Mouse (Mus musculus): ENCODE measurements around the gene Syce2. TPM values are rescaled to one million over a fixed set of nuclear protein-coding genes. Genes with fewer than 3 reads are reported as not detected.

Gene Syce2
- polyA plus RNA-seq, 1 experiment from 2014 or later, result 70.0 TPM

DNA sequence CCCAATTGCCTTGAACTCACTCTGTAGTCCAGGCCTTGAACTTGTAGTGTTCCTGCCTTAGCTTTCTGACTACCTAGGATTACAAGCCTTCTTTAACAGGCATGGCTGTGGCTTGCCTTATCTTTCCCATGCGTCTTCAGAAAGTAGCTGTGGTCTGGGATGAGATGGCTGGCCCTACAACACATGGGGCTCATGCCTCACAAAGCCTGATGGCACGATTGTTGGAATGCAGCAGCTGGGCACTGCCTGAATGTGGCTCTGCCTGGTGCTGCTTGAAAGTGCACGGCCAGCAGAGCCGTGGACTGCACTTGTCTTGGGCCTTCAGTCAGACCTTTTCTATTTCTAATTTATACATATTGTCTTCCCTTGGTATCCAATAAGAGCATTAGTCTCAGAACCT is 12.8 kb downstream of the Syce2 start:
- no peaks in the 10 kb centered on the region for H3K9me3 ChIP-seq
- peaks cover 38% of the 10 kb centered on the region for H3K36me3 ChIP-seq
- 79% methylated on average over 4 of the region's 4 CpGs for WGBS
- no peaks in the 10 kb centered on the region for H3K4me1 ChIP-seq
- H3K27ac ChIP-seq, result no peak overlapping the region
- no peak overlapping the region for H3K4me3 ChIP-seq
- no peak overlapping the region for H3K9ac ChIP-seq
- ATAC-seq (ENCODE audit: insufficient number of reproducible peaks, low FRiP score, low TSS enrichment, low read depth), result no peak
- H3K4me2 ChIP-seq, result no peak overlapping the region
- no peaks in the 10 kb centered on the region for H3K27me3 ChIP-seq

DNA sequence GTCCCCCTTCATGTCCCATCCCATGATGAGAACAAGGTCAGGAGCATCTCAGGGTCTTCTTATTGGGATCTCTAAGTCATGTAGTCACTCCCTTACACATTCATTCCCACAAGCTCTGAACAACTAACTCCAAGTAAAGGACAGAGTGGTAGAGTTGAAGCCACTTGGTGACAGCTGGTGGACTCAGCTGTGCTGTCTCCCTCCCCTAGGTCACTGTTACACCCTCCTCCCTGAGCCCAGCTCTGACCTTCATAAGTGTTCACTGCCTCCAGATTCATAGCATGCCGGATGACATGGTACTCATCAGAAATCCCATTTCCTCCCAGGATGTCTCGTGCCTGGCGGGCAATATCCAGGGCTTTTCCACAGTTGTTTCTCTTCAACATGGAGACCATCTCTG is 16.4 kb downstream of the Syce2 start:
- Histone ChIP-seq H3K36me3 (peaks cover 50% of the 10 kb centered on the region), H3K4me3 (no peak overlapping the region), H3K27me3 (no peaks in the 10 kb centered on the region), H3K4me2 (no peak overlapping the region), H3K4me1 (peaks cover 10% of the 10 kb centered on the region), H3K9ac (no peak overlapping the region), H3K9me3 (no peaks in the 10 kb centered on the region), H3K27ac (no peak overlapping the region)
- 93% methylated on average over 3 of the region's 3 CpGs for WGBS
- no peak for ATAC-seq (ENCODE audit: insufficient number of reproducible peaks, low FRiP score, low TSS enrichment, low read depth)

DNA sequence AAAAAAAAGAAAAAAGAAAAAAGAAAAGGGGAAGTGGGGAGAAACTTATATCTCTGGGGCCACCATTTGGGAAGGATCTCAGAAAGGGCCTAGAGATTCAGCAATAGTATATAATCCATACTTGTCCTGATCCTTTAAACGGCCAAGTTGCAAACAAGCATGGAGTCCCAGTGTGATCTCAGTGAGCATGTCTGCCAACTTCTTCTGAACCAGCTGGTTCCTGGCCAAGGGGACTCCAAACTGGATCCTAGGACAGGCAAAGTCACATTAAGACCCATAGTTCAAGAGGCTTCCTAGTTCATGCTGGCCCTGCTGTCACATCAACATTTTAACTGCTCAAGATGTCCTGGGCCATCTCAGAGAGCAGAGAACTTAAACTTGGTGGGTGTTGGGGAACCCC is 17.2 kb downstream of the Syce2 start:
- WGBS, result 82% methylated on average over 1 of the region's 1 CpGs
- no peak overlapping the region for H3K4me2 ChIP-seq
- no peak overlapping the region for H3K27ac ChIP-seq
- no peaks in the 10 kb centered on the region for H3K27me3 ChIP-seq
- peaks cover 50% of the 10 kb centered on the region for H3K36me3 ChIP-seq
- no peak for ATAC-seq (ENCODE audit: insufficient number of reproducible peaks, low FRiP score, low TSS enrichment, low read depth)
- H3K4me1 ChIP-seq, result peaks cover 15% of the 10 kb centered on the region
- H3K9ac ChIP-seq, result no peak overlapping the region
- no peaks in the 10 kb centered on the region for H3K9me3 ChIP-seq
- H3K4me3 ChIP-seq, result no peak overlapping the region

DNA sequence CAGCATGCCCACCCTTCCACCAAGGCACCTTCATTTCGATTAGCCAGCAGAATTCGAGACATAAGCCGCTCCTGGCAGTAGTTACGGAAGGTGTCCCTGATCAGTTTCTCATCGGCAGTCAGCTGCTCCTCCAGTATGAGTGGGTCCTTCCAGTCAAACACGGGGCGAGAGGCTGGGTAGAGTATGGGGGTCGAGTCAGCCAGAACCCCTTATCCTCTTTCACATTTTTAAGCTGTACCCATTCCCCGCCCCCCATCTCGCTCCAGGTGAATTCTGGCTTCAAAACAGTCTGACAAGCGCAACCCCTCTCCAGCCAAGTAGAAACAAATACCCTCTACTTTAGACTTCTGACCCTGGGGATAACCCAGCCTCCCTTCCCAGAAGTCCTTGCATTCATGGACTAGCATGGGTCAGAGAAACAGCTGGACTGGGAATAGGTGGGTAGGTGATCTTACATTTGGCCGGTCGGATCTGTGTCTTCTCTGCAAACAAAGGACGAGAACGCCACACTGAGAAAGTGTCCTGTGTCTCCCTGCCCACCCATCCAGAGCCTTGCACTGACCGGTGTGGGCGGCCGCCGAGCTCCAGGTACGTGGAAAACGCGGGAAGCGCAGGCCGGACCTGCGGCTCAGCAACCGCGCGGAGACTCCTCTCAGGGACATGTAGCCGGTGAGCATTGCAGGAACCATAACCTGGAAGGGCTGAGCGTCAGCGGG is 21.2 kb downstream of the Syce2 start:
- Histone ChIP-seq H3K27me3 (no peaks in the 10 kb centered on the region), H3K4me3 (peak overlapping the region; percentile 79), H3K27ac (peak overlapping the region; percentile 35; the same call in 1 of the 2 replicates), H3K4me2 (peak overlapping the region; percentile 86), H3K9ac (peak overlapping the region; percentile 60), H3K9me3 (no peaks in the 10 kb centered on the region), H3K36me3 (peaks cover 24% of the 10 kb centered on the region), H3K4me1 (peaks cover 17% of the 10 kb centered on the region)
- WGBS, result 10% methylated on average over 31 of the region's 31 CpGs
- ATAC-seq (ENCODE audit: insufficient number of reproducible peaks, low FRiP score, low TSS enrichment, low read depth), result 0 out of 2 replicates have a peak, but pooled peaks have one; percentile 5

DNA sequence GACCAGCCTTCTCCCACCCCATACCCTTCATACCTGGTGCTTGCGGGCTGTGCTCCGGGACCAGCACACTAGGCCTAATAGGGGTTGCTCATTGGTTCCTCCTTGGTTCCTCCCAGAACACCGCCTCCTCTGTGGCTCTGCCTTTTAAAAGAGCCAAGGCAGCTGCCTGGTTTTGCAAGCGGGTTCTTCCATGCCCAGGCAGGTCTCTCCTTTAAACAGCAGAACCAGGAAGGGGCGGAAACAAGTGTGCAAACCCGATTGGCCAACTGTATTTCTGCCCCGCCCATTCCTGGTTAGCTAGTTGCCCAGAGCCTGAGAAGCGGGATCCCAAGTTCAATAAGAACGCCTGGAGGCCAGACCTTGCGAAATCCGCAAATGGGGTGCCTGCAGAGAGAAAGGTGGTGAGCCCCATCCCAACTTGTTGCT is 21.8 kb downstream of the Syce2 start, which contains the start of gene Gcdh:
TSS of gene Gcdh (minus strand) at position 213 of the 426 bp plus-strand sequence.
- ATAC-seq (ENCODE audit: insufficient number of reproducible peaks, low FRiP score, low TSS enrichment, low read depth), result peak; percentile 95
- peak within 1 kb of the TSS; percentile 60 for H3K9ac ChIP-seq
- H3K27me3 ChIP-seq, result no peaks in the 10 kb centered on the region
- peaks cover 19% of the 10 kb centered on the region for H3K36me3 ChIP-seq
- H3K4me3 ChIP-seq, result peak within 1 kb of the TSS; percentile 79
- H3K9me3 ChIP-seq, result no peaks in the 10 kb centered on the region
- under 1% methylated on average over 11 of the region's 11 CpGs for WGBS
- peak within 1 kb of the TSS; percentile 86 for H3K4me2 ChIP-seq
- peak within 1 kb of the TSS; percentile 35; the same call in 1 of the 2 replicates for H3K27ac ChIP-seq
- H3K4me1 ChIP-seq, result peaks cover 17% of the 10 kb centered on the region

DNA sequence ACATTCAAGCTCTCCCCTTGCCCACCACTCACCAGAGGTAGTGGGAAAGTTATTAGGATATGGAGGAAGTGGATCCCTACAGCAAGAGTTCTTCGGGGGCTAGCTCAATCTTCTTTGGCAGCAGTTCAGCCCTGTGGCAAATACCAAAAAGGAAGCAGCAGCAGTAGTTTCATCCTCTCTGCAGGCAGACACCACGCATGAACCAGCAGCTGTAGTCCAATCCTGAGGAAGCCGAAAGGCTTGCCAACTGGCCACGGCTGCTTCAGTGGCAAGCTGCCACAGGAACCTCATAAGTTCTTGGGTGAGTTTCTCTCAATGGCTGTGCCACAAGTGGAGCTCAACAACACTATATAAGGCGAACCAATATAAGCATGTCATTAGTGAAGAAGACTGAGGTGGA is 24.1 kb downstream of the Syce2 start:
- Histone ChIP-seq H3K27me3 (no peaks in the 10 kb centered on the region; the same call in 1 of the 2 replicates), H3K9me3 (no peaks in the 10 kb centered on the region), H3K27ac (no peak overlapping the region), H3K4me3 (no peak overlapping the region), H3K4me1 (peaks cover 17% of the 10 kb centered on the region), H3K4me2 (no peak overlapping the region), H3K36me3 (peaks cover 2% of the 10 kb centered on the region), H3K9ac (no peak overlapping the region)
- no peak for ATAC-seq (ENCODE audit: insufficient number of reproducible peaks, low FRiP score, low TSS enrichment, low read depth)
- WGBS, result 84% methylated on average over 5 of the region's 5 CpGs

DNA sequence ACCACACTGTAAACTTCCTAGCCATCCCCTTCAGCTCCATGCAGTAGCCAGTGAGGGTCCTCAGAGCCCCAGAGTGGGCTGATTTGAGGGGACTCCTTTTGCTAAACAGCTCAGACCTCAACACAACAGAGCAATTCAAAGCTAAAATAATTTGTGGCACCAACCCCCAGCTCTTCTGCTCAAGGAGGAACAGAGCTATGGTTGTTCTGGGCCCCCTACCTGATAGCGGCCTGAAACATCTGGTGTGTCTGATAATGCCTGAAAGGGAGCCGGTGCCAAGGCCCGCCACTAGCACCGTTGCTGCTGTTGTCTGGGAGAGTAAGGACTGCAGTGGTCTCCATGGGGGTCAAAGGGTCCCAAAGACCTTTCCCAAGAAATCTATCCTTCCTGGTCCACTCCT is 29.2 kb downstream of the Syce2 start:
- H3K9ac ChIP-seq, result no peak overlapping the region
- H3K36me3 ChIP-seq, result no peaks in the 10 kb centered on the region
- no peaks in the 10 kb centered on the region; the same call in 1 of the 2 replicates for H3K27me3 ChIP-seq
- no peak for ATAC-seq (ENCODE audit: insufficient number of reproducible peaks, low FRiP score, low TSS enrichment, low read depth)
- no peaks in the 10 kb centered on the region for H3K9me3 ChIP-seq
- no peak overlapping the region for H3K27ac ChIP-seq
- H3K4me3 ChIP-seq, result no peak overlapping the region
- H3K4me1 ChIP-seq, result peaks cover 15% of the 10 kb centered on the region; the same call in 1 of the 2 replicates
- 73% methylated on average over 4 of the region's 4 CpGs for WGBS
- H3K4me2 ChIP-seq, result no peak overlapping the region

DNA sequence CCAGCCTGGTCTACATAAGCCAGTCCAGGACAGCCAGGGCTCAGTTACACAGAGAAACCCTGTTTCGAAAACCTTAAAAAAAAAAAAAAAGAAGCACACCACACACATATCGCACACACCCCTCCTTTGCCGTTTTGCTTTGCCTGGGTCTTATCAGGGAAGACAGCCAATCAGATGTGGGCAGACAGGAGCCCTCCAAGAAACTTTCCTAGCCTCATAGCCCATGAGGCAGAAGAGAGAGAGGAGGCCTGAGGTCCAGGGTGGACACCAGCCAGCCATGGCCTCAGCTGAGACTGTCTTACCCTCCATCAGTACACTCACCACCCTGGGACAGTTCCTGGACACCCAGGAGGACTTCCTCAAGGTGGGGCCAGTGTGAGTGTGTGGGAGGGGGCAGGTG is 29.8 kb downstream of the Syce2 start, which contains the start of gene Klf1:
TSS of gene Klf1 (plus strand) at position 177 of the 400 bp plus-strand sequence.
- no peaks in the 10 kb centered on the region; the same call in 1 of the 2 replicates for H3K27me3 ChIP-seq
- peak within 1 kb of the TSS; percentile 75 for H3K27ac ChIP-seq
- peak within 1 kb of the TSS; percentile 96 for H3K4me2 ChIP-seq
- H3K4me3 ChIP-seq, result peak within 1 kb of the TSS; percentile 69
- H3K9me3 ChIP-seq, result no peaks in the 10 kb centered on the region
- peak within 1 kb of the TSS; percentile 62 for H3K9ac ChIP-seq
- peaks cover 15% of the 10 kb centered on the region; the same call in 1 of the 2 replicates for H3K4me1 ChIP-seq
- 77% methylated on average over 3 of the region's 3 CpGs for WGBS
- no peak for ATAC-seq (ENCODE audit: insufficient number of reproducible peaks, low FRiP score, low TSS enrichment, low read depth)
- no peaks in the 10 kb centered on the region for H3K36me3 ChIP-seq

DNA sequence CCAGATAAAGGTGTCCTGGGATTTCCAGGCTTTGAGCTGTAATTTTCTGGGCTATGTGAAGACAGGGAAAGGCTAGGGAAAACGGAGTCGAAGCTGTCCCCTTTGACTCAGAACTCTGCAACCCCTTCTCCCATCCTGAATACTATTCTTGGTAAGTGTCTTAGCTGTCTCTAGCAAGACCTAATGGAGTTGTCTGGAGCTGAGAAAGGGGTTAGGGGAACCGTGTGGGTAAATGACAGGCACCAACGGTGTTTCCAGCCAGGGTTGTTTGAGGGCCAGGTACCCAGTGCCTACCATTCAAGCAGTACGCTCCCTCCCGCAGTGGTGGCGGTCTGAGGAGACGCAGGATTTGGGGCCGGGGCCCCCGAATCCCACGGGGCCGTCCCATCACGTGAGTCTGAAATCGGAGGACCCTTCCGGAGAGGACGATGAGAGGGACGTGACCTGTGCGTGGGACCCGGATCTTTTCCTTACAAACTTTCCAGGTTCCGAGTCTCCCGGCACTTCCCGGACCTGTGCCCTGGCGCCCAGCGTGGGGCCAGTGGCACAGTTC is 30.5 kb downstream of the Syce2 start:
- WGBS, result 5% methylated on average over 24 of the region's 24 CpGs
- Histone ChIP-seq H3K27ac (peak overlapping the region; percentile 75), H3K27me3 (no peaks in the 10 kb centered on the region; the same call in 1 of the 2 replicates), H3K9me3 (no peaks in the 10 kb centered on the region), H3K4me3 (peak overlapping the region; percentile 69), H3K4me2 (peak overlapping the region; percentile 96), H3K4me1 (peaks cover 15% of the 10 kb centered on the region; the same call in 1 of the 2 replicates), H3K36me3 (no peaks in the 10 kb centered on the region), H3K9ac (peak overlapping the region; percentile 62)
- peak; percentile 5; the same call in 1 of the 2 replicates for ATAC-seq (ENCODE audit: insufficient number of reproducible peaks, low FRiP score, low TSS enrichment, low read depth)

DNA sequence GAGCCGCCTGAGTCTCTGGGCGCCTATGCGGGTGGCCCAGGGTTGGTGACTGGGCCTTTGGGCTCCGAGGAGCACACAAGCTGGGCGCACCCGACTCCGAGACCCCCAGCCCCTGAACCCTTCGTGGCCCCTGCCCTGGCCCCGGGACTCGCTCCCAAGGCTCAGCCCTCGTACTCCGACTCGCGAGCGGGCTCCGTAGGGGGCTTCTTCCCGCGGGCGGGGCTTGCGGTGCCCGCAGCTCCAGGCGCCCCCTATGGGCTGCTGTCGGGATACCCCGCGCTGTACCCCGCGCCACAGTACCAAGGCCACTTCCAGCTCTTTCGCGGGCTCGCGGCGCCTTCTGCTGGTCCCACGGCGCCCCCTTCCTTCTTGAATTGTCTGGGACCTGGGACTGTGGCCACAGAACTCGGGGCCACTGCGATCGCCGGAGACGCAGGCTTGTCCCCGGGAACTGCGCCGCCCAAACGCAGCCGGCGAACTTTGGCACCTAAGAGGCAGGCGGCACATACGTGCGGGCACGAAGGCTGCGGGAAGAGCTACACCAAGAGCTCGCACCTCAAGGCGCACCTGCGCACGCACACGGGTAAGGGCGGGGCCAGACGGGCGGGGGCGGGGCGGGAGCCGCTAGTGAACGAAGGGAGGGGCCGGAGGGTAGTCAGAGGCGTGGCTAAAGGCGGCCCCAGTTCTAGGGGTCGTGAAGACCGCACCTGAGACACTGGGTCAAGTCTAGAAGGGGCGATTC is 31.2 kb downstream of the Syce2 start:
- Histone ChIP-seq H3K4me2 (peak overlapping the region; percentile 96), H3K36me3 (no peaks in the 10 kb centered on the region), H3K9ac (peak overlapping the region; percentile 62), H3K9me3 (no peaks in the 10 kb centered on the region), H3K27ac (peak overlapping the region; percentile 75), H3K27me3 (no peaks in the 10 kb centered on the region; the same call in 1 of the 2 replicates), H3K4me1 (peaks cover 15% of the 10 kb centered on the region; the same call in 1 of the 2 replicates), H3K4me3 (peak overlapping the region; percentile 69)
- WGBS, result under 1% methylated on average over 67 of the region's 68 CpGs
- ATAC-seq (ENCODE audit: insufficient number of reproducible peaks, low FRiP score, low TSS enrichment, low read depth), result peak; percentile 82

DNA sequence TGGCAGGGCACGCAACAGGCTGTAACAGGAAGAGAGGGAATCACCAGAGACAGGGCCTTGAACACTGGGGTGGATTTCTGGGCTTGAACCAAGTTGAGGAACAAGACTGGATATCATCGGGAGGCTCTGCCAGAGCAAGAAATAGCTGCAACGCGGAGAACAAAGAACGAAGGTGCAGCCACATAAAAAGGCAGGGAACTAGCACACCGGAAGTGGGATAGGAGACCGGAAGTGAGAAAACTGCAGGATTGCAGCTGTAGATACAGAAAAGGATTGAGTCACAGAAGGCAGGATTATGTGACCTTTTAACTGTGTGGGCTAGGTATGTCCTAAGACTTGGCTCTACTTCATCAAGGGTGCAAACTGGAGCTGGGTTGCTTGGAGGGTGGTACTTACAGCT is 32.4 kb downstream of the Syce2 start:
- no peak overlapping the region for H3K4me2 ChIP-seq
- no peaks in the 10 kb centered on the region for H3K36me3 ChIP-seq
- H3K4me3 ChIP-seq, result no peak overlapping the region
- H3K27ac ChIP-seq, result no peak overlapping the region
- WGBS, result 90% methylated on average over 7 of the region's 7 CpGs
- H3K27me3 ChIP-seq, result peaks cover 1% of the 10 kb centered on the region; the same call in 1 of the 2 replicates
- no peak for ATAC-seq (ENCODE audit: insufficient number of reproducible peaks, low FRiP score, low TSS enrichment, low read depth)
- no peaks in the 10 kb centered on the region for H3K9me3 ChIP-seq
- H3K9ac ChIP-seq, result no peak overlapping the region
- peaks cover 21% of the 10 kb centered on the region for H3K4me1 ChIP-seq
